ENCODE assay signal across 8 mouse cellular contexts in genomic region chrX:48208519-48209185, GRCm38 (mm10). TPM values are rescaled to one million over a fixed set of nuclear protein-coding genes. Genes with fewer than 3 reads are reported as not detected.
DNase-seq lines count a peak whose midpoint lies in the region; ATAC-seq and TF ChIP-seq lines count a peak whose summit lies in the region.

Gene Zdhhc9 (minus strand): TSS chrX:48208878.

- dilution Hi-C loops in CH12.LX (cut with MboI; ENCODE audit: extremely low pct_ligation_motif_present, extremely low pct_unique_long_range_greater_than_20kb, low sequenced_read_pairs) = no loop called here

- peaks cover 0 to 20% of the 10 kb centered on the region in 2 experiments; a peak in 2 of 4 replicates for H3K4me1 ChIP-seq in CH12.LX (ENCODE audit: control insufficient read depth in 1 of 2, insufficient read depth in 2 of 2)
- H3K4me1 ChIP-seq in forebrain, embryonic 12.5 days = peaks cover 11% of the 10 kb centered on the region
- H3K4me1 ChIP-seq in heart, postnatal 0 days (ENCODE audit: control insufficient read depth, insufficient read depth) = no peaks in the 10 kb centered on the region
- no peaks in the 10 kb centered on the region; the same call in 1 of the 2 replicates for H3K4me1 ChIP-seq in liver, embryonic 16.5 days (ENCODE audit: control insufficient read depth, low read depth, low read length)
- H3K4me1 ChIP-seq in neural tube, embryonic 13.5 days (replicated peaks) = peaks cover 27% of the 10 kb centered on the region
- H3K4me1 ChIP-seq in testis, adult 2 months (ENCODE audit: control insufficient read depth, insufficient read depth, low read length) = 0 out of 2 replicates have a peak, but pooled peaks cover 2% of the 10 kb centered on the region

- H3K4me2 ChIP-seq in CH12.LX (ENCODE audit: insufficient read depth, low read depth, poor library complexity, severe bottlenecking) = peak within 1 kb of the TSS; percentile 70
- peak within 1 kb of the TSS; percentile 60 for H3K4me2 ChIP-seq in forebrain, embryonic 12.5 days
- peak within 1 kb of the TSS; percentile 76 for H3K4me2 ChIP-seq in heart, postnatal 0 days (ENCODE audit: low read depth, low read length)
- H3K4me2 ChIP-seq in liver, embryonic 16.5 days (ENCODE audit: low read depth, low read length) = peak within 1 kb of the TSS; percentile 58
- peak within 1 kb of the TSS; percentile 61 for H3K4me2 ChIP-seq in neural tube, embryonic 13.5 days

- no peak for TF ChIP-seq CTCF in CH12.LX (conservative IDR thresholded peaks at IDR 0.05 in 1 of 2, IDR thresholded peaks at IDR 0.05 in 1 of 2; ENCODE audit: low read depth in 2 of 2, low read length in 2 of 2)
- no peak for TF ChIP-seq CTCF in heart, postnatal 0 days (IDR thresholded peaks at IDR 0.05; ENCODE audit: low read depth)
- no peak for TF ChIP-seq CTCF in testis, adult 2 months (IDR thresholded peaks at IDR 0.05; ENCODE audit: control insufficient read depth, insufficient read depth, insufficient replicate concordance, low read depth, low read length)

- TF ChIP-seq EP300 in CH12.LX (IDR thresholded peaks at IDR 0.05; ENCODE audit: low read length) = no peak
- no peak for TF ChIP-seq EP300 in heart, postnatal 0 days (IDR thresholded peaks at IDR 0.05; ENCODE audit: low read depth)

- TF ChIP-seq RAD21 in CH12.LX (IDR thresholded peaks at IDR 0.05; ENCODE audit: low read depth, low read length) = no peak

- peak; percentile 86 for DNase-seq in CH12.LX (ENCODE audit: extremely low read depth)
- DNase-seq in c-Kit-positive CD71-positive TER-119-negative erythroid progenitor cells, embryonic 14.5 days (ENCODE audit: low read depth) = peak; percentile 74
- DNase-seq in heart, postnatal 0 days (ENCODE audit: low spot score) = peak; percentile 74
- peak; percentile 89 to 92 for DNase-seq in kidney, postnatal 4 days

- in situ Hi-C loops in CH12.LX (cut with MboI; ENCODE audit: low pct_ligation_motif_present, low pct_unique_long_range_greater_than_20kb, low sequenced_read_pairs) = no loop called here

- H3K36me3 ChIP-seq in CH12.LX (replicated peaks in 1 of 2; ENCODE audit: control insufficient read depth in 1 of 2, insufficient read depth in 1 of 2, low read length in 1 of 2) = peaks cover 0 to 5% of the 10 kb centered on the region in 2 experiments
- H3K36me3 ChIP-seq in forebrain, embryonic 12.5 days (replicated peaks) = no peaks in the 10 kb centered on the region
- H3K36me3 ChIP-seq in heart, postnatal 0 days (replicated peaks; ENCODE audit: control insufficient read depth, insufficient read depth, low read length) = no peaks in the 10 kb centered on the region
- H3K36me3 ChIP-seq in liver, embryonic 16.5 days (ENCODE audit: control insufficient read depth, insufficient read depth) = no peaks in the 10 kb centered on the region
- no peaks in the 10 kb centered on the region for H3K36me3 ChIP-seq in neural tube, embryonic 13.5 days
- H3K36me3 ChIP-seq in testis, adult 2 months (ENCODE audit: control insufficient read depth, insufficient read depth, low read length) = no peaks in the 10 kb centered on the region

- peak within 1 kb of the TSS; percentile 69 for H3K27ac ChIP-seq in CH12.LX (ENCODE audit: insufficient read depth, low read depth)
- peak within 1 kb of the TSS; percentile 36; the same call in 1 of the 2 replicates for H3K27ac ChIP-seq in forebrain, embryonic 12.5 days
- H3K27ac ChIP-seq in heart, postnatal 0 days (ENCODE audit: low read depth) = peak within 1 kb of the TSS; percentile 61
- H3K27ac ChIP-seq in liver, embryonic 16.5 days (ENCODE audit: low read length) = peak within 1 kb of the TSS; percentile 74
- H3K27ac ChIP-seq in neural tube, embryonic 13.5 days (replicated peaks) = peak within 1 kb of the TSS; percentile 80
- H3K27ac ChIP-seq in testis, adult 2 months (ENCODE audit: control insufficient read depth, insufficient read depth, low read depth, low read length) = peak within 1 kb of the TSS; percentile 18

- H3K27me3 ChIP-seq in CH12.LX (replicated peaks) = no peaks in the 10 kb centered on the region
- no peaks in the 10 kb centered on the region for H3K27me3 ChIP-seq in forebrain, embryonic 12.5 days
- no peaks in the 10 kb centered on the region for H3K27me3 ChIP-seq in heart, postnatal 0 days (ENCODE audit: control insufficient read depth, insufficient read depth, low read length)
- no peaks in the 10 kb centered on the region for H3K27me3 ChIP-seq in liver, embryonic 16.5 days (ENCODE audit: control insufficient read depth, insufficient read depth, low read depth, low read length)
- no peaks in the 10 kb centered on the region for H3K27me3 ChIP-seq in neural tube, embryonic 13.5 days
- H3K27me3 ChIP-seq in testis, adult 2 months (ENCODE audit: control insufficient read depth, insufficient read depth, low read length) = no peaks in the 10 kb centered on the region

- peaks cover 6% of the 10 kb centered on the region; the same call in 1 of the 2 replicates for H3K79me2 ChIP-seq in CH12.LX (replicated peaks; ENCODE audit: control insufficient read depth, extremely low read depth, insufficient read depth, poor library complexity, severe bottlenecking)

- peak within 1 kb of the TSS; percentile 54 to 79 (median 67) for H3K4me3 ChIP-seq in CH12.LX (replicated peaks in 1 of 3; ENCODE audit: low read depth in 2 of 3, low read length in 2 of 3, poor library complexity in 1 of 3)
- peak within 1 kb of the TSS; percentile 63 for H3K4me3 ChIP-seq in forebrain, embryonic 12.5 days (replicated peaks)
- peak within 1 kb of the TSS; percentile 78 for H3K4me3 ChIP-seq in heart, postnatal 0 days (ENCODE audit: low read depth, low read length)
- H3K4me3 ChIP-seq in liver, embryonic 16.5 days (ENCODE audit: low read depth, low read length) = peak within 1 kb of the TSS; percentile 73
- peak within 1 kb of the TSS; percentile 62 for H3K4me3 ChIP-seq in neural tube, embryonic 13.5 days
- peak within 1 kb of the TSS; percentile 86 for H3K4me3 ChIP-seq in testis, adult 2 months (ENCODE audit: control insufficient read depth, low read depth, low read length)

- WGBS in forebrain, embryonic 12.5 days = 14% methylated on average over 34 of the region's 34 CpGs
- 16% methylated on average over 34 of the region's 34 CpGs for WGBS in heart, postnatal 0 days
- WGBS in liver, embryonic 16.5 days (ENCODE audit: insufficient replicate concordance) = 14% methylated on average over 32 of the region's 34 CpGs
- WGBS in neural tube, embryonic 13.5 days = 10% methylated on average over 33 of the region's 34 CpGs

- peak within 1 kb of the TSS; percentile 66 for H3K9ac ChIP-seq in CH12.LX (ENCODE audit: insufficient read depth, low read depth)
- H3K9ac ChIP-seq in forebrain, embryonic 12.5 days = peak within 1 kb of the TSS; percentile 65
- H3K9ac ChIP-seq in heart, postnatal 0 days (replicated peaks; ENCODE audit: low read depth, low read length) = peak within 1 kb of the TSS; percentile 65
- H3K9ac ChIP-seq in liver, embryonic 16.5 days (ENCODE audit: low read depth, low read length) = peak within 1 kb of the TSS; percentile 72
- peak within 1 kb of the TSS; percentile 78 for H3K9ac ChIP-seq in neural tube, embryonic 13.5 days

- peak; percentile 99 for ATAC-seq in forebrain, embryonic 12.5 days (ENCODE audit: low FRiP score)
- peak; percentile 96 for ATAC-seq in heart, postnatal 0 days (ENCODE audit: insufficient read depth, low read depth)
- peak; percentile 98 for ATAC-seq in liver, embryonic 16.5 days (ENCODE audit: low read depth)
- peak; percentile 99 for ATAC-seq in neural tube, embryonic 13.5 days (ENCODE audit: low read depth)

- TF ChIP-seq POLR2A in CH12.LX (IDR thresholded peaks at IDR 0.05; ENCODE audit: low read depth, low read length) = peak; percentile 48; the same call in 1 of the 2 replicates
- TF ChIP-seq POLR2A in testis, adult 2 months (IDR thresholded peaks at IDR 0.05; ENCODE audit: control insufficient read depth, low read depth, low read length) = peak; percentile 51

- H3K9me3 ChIP-seq in CH12.LX (replicated peaks; ENCODE audit: low read length) = no peaks in the 10 kb centered on the region
- no peaks in the 10 kb centered on the region for H3K9me3 ChIP-seq in forebrain, embryonic 12.5 days
- no peaks in the 10 kb centered on the region for H3K9me3 ChIP-seq in heart, postnatal 0 days (replicated peaks; ENCODE audit: control insufficient read depth, low read length)
- H3K9me3 ChIP-seq in liver, embryonic 16.5 days (replicated peaks; ENCODE audit: control insufficient read depth, low read length) = no peaks in the 10 kb centered on the region
- H3K9me3 ChIP-seq in neural tube, embryonic 13.5 days = no peaks in the 10 kb centered on the region

TF ChIP-seq in CH12.LX, 34 proteins besides CTCF, POLR2A, EP300 and RAD21 (continues in another document):
- TF ChIP-seq GABPA (IDR thresholded peaks at IDR 0.05; ENCODE audit: insufficient replicate concordance, low read depth, low read length) (no peak), POLR2AphosphoS2 (IDR thresholded peaks at IDR 0.05; ENCODE audit: low read depth, low read length) (no peak), MAZ (IDR thresholded peaks at IDR 0.05; ENCODE audit: low read depth, low read length) (peak; percentile 86), NELFE (IDR thresholded peaks at IDR 0.05; ENCODE audit: low read depth, low read length) (peak; percentile 33; the same call in 1 of the 2 replicates), ZC3H11A (IDR thresholded peaks at IDR 0.05; ENCODE audit: low read depth, low read length) (no peak), ZMIZ1 (IDR thresholded peaks at IDR 0.05; ENCODE audit: low read depth, low read length) (no peak), TBP (conservative IDR thresholded peaks at IDR 0.05; ENCODE audit: low read depth, low read length) (no peak), UBTF (IDR thresholded peaks at IDR 0.05; ENCODE audit: low read depth, low read length) (no peak), JUND (conservative IDR thresholded peaks at IDR 0.05; ENCODE audit: low read depth, low read length) (no peak), SIN3A (IDR thresholded peaks at IDR 0.05; ENCODE audit: low read length) (peak; percentile 88), MYC (IDR thresholded peaks at IDR 0.05; ENCODE audit: low read depth, low read length) (no peak), E2F4 (IDR thresholded peaks at IDR 0.05; ENCODE audit: insufficient replicate concordance, low read depth, low read length) (no peak), KAT2A (IDR thresholded peaks at IDR 0.05; ENCODE audit: insufficient replicate concordance, low read length) (0 out of 2 replicates have a peak, but pooled peaks have one; percentile 23)

RNA-seq across cellular contexts. Expression of gene Zdhhc9, which starts in this region (rescaled TPM):
- total RNA-seq in CH12.LX (2012; rRNA removed) (3.8 and 4.5 TPM in 2 replicates), CH12.LX (2014; rRNA removed) (3.5 and 4.3 TPM in 2 replicates)
- 12.3 and 13.9 TPM in 2 replicates for polyA plus RNA-seq in CH12.LX (2012; ENCODE audit: insufficient read length, low read depth)
- 6.6 and 6.9 TPM in 2 replicates for polyA plus RNA-seq in forebrain, embryonic 12.5 days (2016; fragmentation: Nextera tagmentation; extraction: Ambion mirVana)
- 14.6 and 15.4 TPM in 2 replicates for total RNA-seq in heart, postnatal 0 days (2014; rRNA removed; ENCODE audit: low replicate concordance)
- polyA plus RNA-seq in heart, postnatal 0 days (2015; fragmentation: Nextera tagmentation; extraction: Ambion mirVana) = 2.3 and 2.7 TPM in 2 replicates
- polyA plus RNA-seq in liver, embryonic 16.5 days (2015; fragmentation: Nextera tagmentation; extraction: Ambion mirVana) = 2.7 and 3.1 TPM in 2 replicates
- 8.0 and 10.5 TPM in 2 replicates for polyA plus RNA-seq in neural tube, embryonic 13.5 days (2015; fragmentation: Nextera tagmentation; extraction: Ambion mirVana)
- polyA plus RNA-seq in testis, adult 2 months (2012; rRNA removed) = 8.5 and 12.9 TPM in 2 replicates

Comparison
In these comparisons a context has a peak if more than half of its experiments do, and no peak if none do; other contexts are left out.
1. Peak in every context shown above with its lines: DNase-seq, ATAC-seq, H3K4me3 ChIP-seq and H3K27ac ChIP-seq.
2. H3K27ac ChIP-seq: peak in every context shown above with its lines; median percentile 80 in neural tube, embryonic 13.5 days; 74 in liver, embryonic 16.5 days; 69 in CH12.LX; 61 in heart, postnatal 0 days; 36 in forebrain, embryonic 12.5 days; 18 in testis, adult 2 months.